Mouse (Mus musculus) gastrocnemius, postnatal 36 days (tissue): Measurements from ENCODE around the gene Mrpl47. TPM values are rescaled to one million over a fixed set of nuclear protein-coding genes. Genes with fewer than 3 reads are reported as not detected.

Experiments used
- total RNA-seq, 2 experiments: library from RNA; stranded (reverse); gene quantifications; 2 replicates each; pipeline ENCODE4 v1.2.3; 2021

Gene Mrpl47
- total RNA-seq, 2 experiments from 2014 or later, result 28.7 to 30.1 TPM

Other genes starting within 250 kb of the Mrpl47 start
- gene Kcnmb3, start 245.4 kb downstream of the Mrpl47 start, total RNA-seq, result under 1 TPM in 1 of 2 experiments, not detected in 1; 0.35 TPM
- 10 to 100 TPM; 25.8 TPM for gene Zfp639, start 227.3 kb downstream of the Mrpl47 start, total RNA-seq
- gene Mfn1, start 208.1 kb downstream of the Mrpl47 start, total RNA-seq, result 100 to 1,000 TPM; 205 to 239 TPM
- gene Gnb4, start 121.0 kb downstream of the Mrpl47 start, total RNA-seq, result 1 to 10 TPM; 4.6 to 5.7 TPM
- gene Actl6a, start 31.3 kb downstream of the Mrpl47 start, total RNA-seq, result 10 to 100 TPM; 12.4 to 13.8 TPM
- 100 to 1,000 TPM; 610 to 618 TPM for gene Ndufb5, start 615 bp downstream of the Mrpl47 start, total RNA-seq
- 100 to 1,000 TPM; 211 to 213 TPM for gene Usp13, start 79.9 kb upstream of the Mrpl47 start, total RNA-seq